Mouse (Mus musculus) heart, adult 2 months (tissue): ENCODE data around the gene Oaf. TPM values are rescaled to one million over a fixed set of nuclear protein-coding genes. Genes with fewer than 3 reads are reported as not detected.

Source experiments
- DNase-seq, 2 experiments: peaks; one replicate each; pipeline ENCODE4 v3.0.0; 2021
- H3K27ac ChIP-seq: fragments of 200-600 bp; 2 replicates; pipeline ENCODE4 v1.8.1; 2022
- H3K27me3 ChIP-seq: fragments of 200-500 bp; 2 replicates; pipeline ENCODE4 v1.6.1; 2012; ENCODE audit warnings: mild to moderate bottlenecking, low read length, inconsistent platforms, mixed read lengths; ENCODE audit not compliant: control insufficient read depth, insufficient read depth
- H3K36me3 ChIP-seq: fragments of 200-500 bp; 2 replicates; pipeline ENCODE4 v1.6.1; 2012; ENCODE audit warnings: low read length, inconsistent platforms; ENCODE audit not compliant: control insufficient read depth, insufficient read depth
- H3K4me1 ChIP-seq: fragments of 200-500 bp; 2 replicates; pipeline ENCODE4 v1.6.1; 2011; ENCODE audit warnings: low read length; ENCODE audit not compliant: control insufficient read depth, insufficient read depth
- H3K4me3 ChIP-seq: fragments of 200-600 bp; 2 replicates; pipeline ENCODE4 v1.8.1; 2022
- H3K79me2 ChIP-seq: fragments of 200-500 bp; replicated peaks from 2 replicates; pipeline ENCODE4 v1.6.1; 2012; ENCODE audit warnings: mild to moderate bottlenecking, inconsistent platforms, low read length, moderate library complexity, mixed read lengths; ENCODE audit not compliant: control insufficient read depth, insufficient read depth
- H3K9ac ChIP-seq: fragments of 200-500 bp; 2 replicates; pipeline ENCODE4 v1.6.1; 2012; ENCODE audit warnings: low read depth, mild to moderate bottlenecking, control low read depth, inconsistent platforms, low read length, mixed read lengths
- CTCF ChIP-seq: fragments of 200-600 bp; IDR thresholded peaks from 2 replicates; pipeline ENCODE4 v1.8.1; 2022; ENCODE audit warnings: antibody characterized with exemption, mild to moderate bottlenecking, moderate library complexity
- EP300 ChIP-seq: fragments of 200-500 bp; IDR thresholded peaks from 2 replicates; pipeline ENCODE4 v1.6.1; 2011; ENCODE audit warnings: low read depth, low read length, control low read depth; ENCODE audit not compliant: insufficient read depth
- POLR2A ChIP-seq: fragments of 200-500 bp; IDR thresholded peaks from 2 replicates; pipeline ENCODE4 v1.6.1; 2011; ENCODE audit warnings: mild to moderate bottlenecking, low read depth, low read length, control low read depth; ENCODE audit not compliant: insufficient read depth
- WGBS: fragments of 180-500 bp; shearing (Covaris S2); methylation state at CpG from one replicate; pipeline ENCODE4 v1.1.7; 2018; 5-methylcytosine and 5-hydroxymethylcytosine counted together
- intact Hi-C: fragments of 180-260 bp; cut with DNase I; formaldehyde crosslinking; loops from one replicate; pipeline ENCODE4 v1.15.1; 2025
- polyA plus RNA-seq: library from polyadenylated mRNA; depleted of rRNA; stranded (reverse); fragments of >200 nt; gene quantifications from 2 replicates; pipeline ENCODE4 v1.2.3, GENCODE M21; 2012
- total RNA-seq, 2 experiments: library from RNA; stranded (reverse); gene quantifications; 2 replicates each; pipeline ENCODE4 v1.2.3; 2021

Gene Oaf
- total and polyA plus RNA-seq, 3 experiments: 6.8 to 15.1 (median 11.8) TPM

DNA sequence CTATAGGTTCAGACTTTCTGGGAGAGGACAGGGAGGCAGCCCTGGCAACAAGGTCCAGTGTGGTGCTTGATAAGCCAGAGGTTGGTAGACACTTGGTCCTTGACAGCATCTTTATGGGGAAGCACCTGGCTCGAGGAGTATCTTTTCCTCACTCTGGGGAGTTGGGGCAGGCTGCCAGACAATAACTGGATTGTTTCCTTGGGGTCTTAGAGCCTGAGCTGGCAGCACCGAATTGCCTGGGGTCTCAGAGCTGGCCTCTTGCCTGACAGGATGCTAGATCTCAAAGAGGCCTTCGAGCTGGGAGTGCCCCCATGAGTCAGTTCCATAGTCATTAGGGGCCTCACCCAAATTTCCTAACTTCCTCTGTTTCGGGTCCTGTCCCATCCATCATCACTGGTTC is 1.6 kb upstream of the Oaf start:
- no peak overlapping the region for H3K9ac ChIP-seq
- H3K27ac ChIP-seq: no peak overlapping the region
- no peaks in the 10 kb centered on the region for H3K79me2 ChIP-seq
- TF ChIP-seq EP300 (no peak), CTCF (no peak), POLR2A (no peak)
- WGBS: 42% methylated on average over 4 of the region's 4 CpGs
- H3K36me3 ChIP-seq: no peaks in the 10 kb centered on the region
- H3K4me3 ChIP-seq: no peak overlapping the region
- DNase-seq: no peak
- intact Hi-C loops: no loop called here
- H3K27me3 ChIP-seq: no peaks in the 10 kb centered on the region
- no peaks in the 10 kb centered on the region for H3K4me1 ChIP-seq

DNA sequence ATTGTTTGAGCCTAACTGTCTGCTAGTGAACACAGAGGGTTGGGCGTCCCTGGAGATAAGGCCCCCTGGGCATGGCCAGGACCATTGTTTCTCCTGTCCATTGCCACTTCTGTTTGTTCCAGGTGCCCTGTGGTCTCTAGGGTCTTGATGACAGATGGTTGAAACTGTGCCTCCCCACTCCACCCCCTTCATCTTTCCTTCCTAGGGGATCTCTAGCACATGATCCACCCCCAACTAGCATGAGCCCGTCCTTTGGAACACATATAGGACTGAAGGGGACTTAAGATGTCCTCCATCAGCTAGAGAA is 836 bp upstream of the Oaf start:
- peak overlapping the region; percentile 61 for H3K27ac ChIP-seq
- H3K27me3 ChIP-seq: no peaks in the 10 kb centered on the region
- DNase-seq: no peak
- no peak for TF ChIP-seq POLR2A
- no peak for TF ChIP-seq CTCF
- no peak for TF ChIP-seq EP300
- no peaks in the 10 kb centered on the region for H3K36me3 ChIP-seq
- intact Hi-C loops: no loop called here
- H3K9ac ChIP-seq: no peak overlapping the region
- H3K79me2 ChIP-seq: no peaks in the 10 kb centered on the region
- no peak overlapping the region for H3K4me3 ChIP-seq
- whole genome bisulfite sequencing: 77% methylated on average over 2 of the region's 2 CpGs
- H3K4me1 ChIP-seq: no peaks in the 10 kb centered on the region

DNA sequence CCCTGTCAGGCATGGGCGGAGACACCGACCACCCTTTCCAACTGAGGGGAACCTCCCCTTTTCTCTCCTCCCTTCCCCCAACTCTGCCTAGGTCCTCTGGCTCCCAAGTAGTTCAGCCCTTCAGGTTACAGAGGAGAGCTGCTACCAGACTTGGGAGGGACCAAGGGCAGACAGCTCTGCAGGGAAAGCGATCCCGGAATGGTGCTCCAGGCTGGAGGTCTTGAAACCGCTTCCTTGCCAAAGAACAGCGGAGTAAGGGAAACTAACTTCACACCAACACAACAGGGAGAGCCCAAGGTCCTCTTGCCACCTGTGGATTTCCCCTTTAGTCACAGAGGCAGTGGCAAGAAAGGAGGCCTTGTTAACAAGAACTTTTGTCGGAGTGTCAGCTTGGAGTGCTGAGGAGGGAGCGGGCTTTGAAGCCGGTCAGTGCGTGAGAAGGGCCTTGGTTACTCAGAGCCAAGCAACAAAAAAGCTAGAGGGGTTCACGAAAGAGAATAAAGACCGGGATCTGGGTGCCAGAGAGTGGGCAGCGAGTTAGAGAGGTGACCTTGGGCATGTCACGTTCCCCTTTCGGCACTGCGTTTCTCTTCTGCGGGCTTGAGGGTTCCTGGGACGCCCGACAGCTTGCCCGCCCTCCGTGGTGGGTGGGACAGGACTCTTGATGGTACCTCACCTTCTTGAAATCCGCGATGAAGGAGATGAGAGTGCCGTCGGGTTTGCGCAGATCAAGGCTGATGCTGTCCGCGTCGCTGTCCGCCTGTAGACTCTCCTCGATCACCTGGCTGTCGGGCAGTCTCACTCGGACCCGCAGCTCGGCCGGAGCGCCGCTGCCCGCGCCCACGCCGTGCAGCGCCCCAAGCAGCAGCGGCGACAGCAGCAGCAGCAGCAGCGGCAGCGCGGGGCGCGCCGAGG is 823 bp downstream of the Oaf start:
- 6% methylated on average over 51 of the region's 51 CpGs for WGBS
- no peaks in the 10 kb centered on the region for H3K36me3 ChIP-seq
- H3K9ac ChIP-seq: peak overlapping the region; percentile 79
- H3K4me1 ChIP-seq: peaks cover 7% of the 10 kb centered on the region
- H3K79me2 ChIP-seq: no peaks in the 10 kb centered on the region
- H3K27me3 ChIP-seq: no peaks in the 10 kb centered on the region
- H3K4me3 ChIP-seq: peak overlapping the region; percentile 81
- peak overlapping the region; percentile 61 for H3K27ac ChIP-seq
- TF ChIP-seq EP300 (no peak), CTCF (no peak), POLR2A (peak; percentile 51; the same call in 1 of the 2 replicates)
- intact Hi-C loops: no loop called here
- DNase-seq: peak in 1 of 2 experiments; percentile 42

DNA sequence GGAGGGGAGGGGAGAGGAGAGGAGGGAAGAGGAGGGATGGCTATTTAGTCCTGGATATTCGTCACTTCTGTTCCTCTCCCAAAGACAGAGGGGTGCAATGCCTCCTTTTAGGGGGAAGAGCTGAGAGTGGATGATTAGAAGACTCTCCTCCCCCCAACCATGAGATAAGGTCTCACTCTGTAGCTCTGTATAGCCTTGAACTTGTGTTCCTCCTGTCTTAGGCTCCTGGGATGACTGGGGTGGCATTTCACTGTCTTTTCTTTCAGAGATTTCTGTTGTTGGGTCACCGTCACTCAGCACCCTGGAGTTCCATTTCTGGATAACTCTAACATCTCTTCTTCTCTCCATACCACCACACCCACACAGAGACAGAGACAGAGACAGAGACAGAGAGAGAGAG is 1.5 kb downstream of the Oaf start:
- H3K27me3 ChIP-seq: no peaks in the 10 kb centered on the region
- DNase-seq: no peak
- TF ChIP-seq POLR2A: no peak
- no peak for TF ChIP-seq CTCF
- no peak for TF ChIP-seq EP300
- H3K79me2 ChIP-seq: no peaks in the 10 kb centered on the region
- H3K9ac ChIP-seq: peak overlapping the region; percentile 79
- peaks cover 8% of the 10 kb centered on the region for H3K4me1 ChIP-seq
- peak overlapping the region; percentile 24; the same call in 1 of the 2 replicates for H3K27ac ChIP-seq
- H3K36me3 ChIP-seq: no peaks in the 10 kb centered on the region
- intact Hi-C loops: no loop called here
- WGBS: 62% methylated on average over 2 of the region's 2 CpGs
- H3K4me3 ChIP-seq: no peak overlapping the region; the same call in 1 of the 2 replicates

DNA sequence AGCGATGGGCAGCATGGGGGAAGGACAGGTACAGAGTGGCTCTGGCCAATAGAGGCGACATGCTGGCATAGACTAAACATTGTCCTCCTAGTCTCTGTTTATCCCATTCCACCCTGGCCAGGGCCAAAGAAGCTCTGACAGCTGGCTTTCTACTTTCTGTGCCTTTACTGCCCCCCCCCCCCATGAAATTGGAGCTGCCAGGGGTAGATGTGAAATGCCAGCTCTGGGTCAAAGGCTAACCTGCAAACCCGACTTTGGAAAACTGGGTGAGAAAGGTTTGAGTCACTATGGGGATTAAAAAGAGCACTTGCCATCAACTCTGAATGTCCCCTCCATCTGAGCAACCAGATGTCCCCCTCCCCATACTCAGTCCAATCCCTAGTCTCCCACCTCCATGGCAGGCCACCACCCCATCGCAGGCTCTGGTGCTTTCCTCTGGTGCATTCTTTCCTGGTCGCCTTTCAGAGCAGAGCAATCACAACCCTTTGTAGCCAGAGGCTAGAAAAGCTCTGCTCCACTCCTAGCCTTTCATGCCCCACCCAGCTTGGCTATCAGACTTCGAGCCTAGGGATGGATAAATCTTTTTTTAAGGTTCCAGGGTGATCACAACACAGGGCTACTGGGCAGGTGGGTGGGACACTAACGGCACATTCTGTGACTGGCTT is 2.5 kb downstream of the Oaf start:
- no peak overlapping the region; the same call in 1 of the 2 replicates for H3K9ac ChIP-seq
- H3K36me3 ChIP-seq: no peaks in the 10 kb centered on the region
- intact Hi-C loops: no loop called here
- H3K79me2 ChIP-seq: no peaks in the 10 kb centered on the region
- TF ChIP-seq EP300: no peak
- no peak for TF ChIP-seq CTCF
- TF ChIP-seq POLR2A: no peak
- H3K4me1 ChIP-seq: peaks cover 9% of the 10 kb centered on the region
- H3K27ac ChIP-seq: peak overlapping the region; percentile 26; the same call in 1 of the 2 replicates
- WGBS: 71% methylated on average over 7 of the region's 7 CpGs
- no peak for DNase-seq
- H3K27me3 ChIP-seq: no peaks in the 10 kb centered on the region
- no peak overlapping the region; the same call in 1 of the 2 replicates for H3K4me3 ChIP-seq

DNA sequence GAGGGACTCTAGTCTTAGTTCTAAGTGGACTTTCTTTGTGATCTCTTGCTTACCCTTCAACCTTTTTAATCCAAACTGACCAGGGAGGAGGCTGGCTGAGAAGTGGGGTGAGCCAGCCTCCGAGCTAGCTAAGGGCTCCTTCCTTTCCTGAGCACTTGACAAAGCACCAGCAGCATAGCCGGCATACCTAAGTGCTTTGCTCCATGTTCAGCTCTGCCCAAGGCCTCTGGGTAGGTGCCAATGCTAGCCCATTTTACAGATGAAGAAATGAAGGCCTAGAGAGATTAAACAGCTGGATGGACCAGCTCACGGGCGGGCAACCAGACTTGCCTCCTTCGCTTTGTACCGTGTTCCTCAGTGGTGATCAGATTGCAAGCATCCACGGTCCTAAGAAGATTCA is 3.1 kb downstream of the Oaf start:
- H3K36me3 ChIP-seq: no peaks in the 10 kb centered on the region
- no peak for DNase-seq
- WGBS: 84% methylated on average over 7 of the region's 7 CpGs
- H3K27me3 ChIP-seq: no peaks in the 10 kb centered on the region
- peaks cover 12% of the 10 kb centered on the region for H3K4me1 ChIP-seq
- H3K27ac ChIP-seq: peak overlapping the region; percentile 26; the same call in 1 of the 2 replicates
- no peak overlapping the region for H3K9ac ChIP-seq
- H3K79me2 ChIP-seq: no peaks in the 10 kb centered on the region
- intact Hi-C loops: no loop called here
- H3K4me3 ChIP-seq: no peak overlapping the region
- TF ChIP-seq EP300 (no peak), CTCF (no peak), POLR2A (no peak)
